Mouse (Mus musculus) midbrain, postnatal 0 days (tissue): ENCODE measurements at regions not wholly inside any gene's neighbourhood (a gene's known extent, or its start where the extent isn't known, plus 50 kb on each side); places are given as distances from the start of the nearest gene placed in this dataset.

Source experiments
- ATAC-seq: fragments of 200-750 bp; cut with Nextera tagmentation; 2 replicates; pipeline ENCODE4 v1.8.0; 2017; ENCODE audit warnings: moderate number of reproducible peaks, mild to moderate bottlenecking, moderate TSS enrichment, moderate library complexity; ENCODE audit not compliant: low FRiP score
- DNase-seq: peaks from one replicate; pipeline ENCODE4 v3.0.0-alpha.2; 2015; ENCODE audit warnings: low spot score
- H3K27ac ChIP-seq: fragments of 300-500 bp; sonication (generic); 2 replicates; pipeline ENCODE4 v1.5.1; 2014; ENCODE audit warnings: low read depth, mild to moderate bottlenecking, low read length, mixed read lengths
- H3K27me3 ChIP-seq: fragments of 300-500 bp; sonication (generic); 2 replicates; pipeline ENCODE4 v1.6.1; 2014; ENCODE audit warnings: low read length, control low read depth, mixed read lengths; ENCODE audit not compliant: insufficient read depth
- H3K36me3 ChIP-seq: fragments of 300-500 bp; sonication (generic); 2 replicates; pipeline ENCODE4 v1.6.1; 2014; ENCODE audit warnings: low read length, control low read depth, mixed read lengths; ENCODE audit not compliant: insufficient read depth
- H3K4me1 ChIP-seq: fragments of 300-500 bp; sonication (generic); 2 replicates; pipeline ENCODE4 v1.6.1; 2014; ENCODE audit warnings: mild to moderate bottlenecking, control low read depth, antibody characterized with exemption, low read length, mixed read lengths; ENCODE audit not compliant: insufficient read depth
- H3K4me2 ChIP-seq: fragments of 300-500 bp; sonication (generic); 2 replicates; pipeline ENCODE4 v1.6.1; 2014; ENCODE audit warnings: low read depth, mild to moderate bottlenecking, low read length, mixed read lengths; ENCODE audit not compliant: poor library complexity, severe bottlenecking
- H3K4me3 ChIP-seq: fragments of 300-500 bp; sonication (generic); 2 replicates; pipeline ENCODE4 v1.5.1; 2014; ENCODE audit warnings: low read depth, mild to moderate bottlenecking, low read length, moderate library complexity
- H3K9ac ChIP-seq: fragments of 300-500 bp; sonication (generic); replicated peaks from 2 replicates; pipeline ENCODE4 v1.6.1; 2014; ENCODE audit warnings: mild to moderate bottlenecking, low read length, moderate library complexity, mixed read lengths; ENCODE audit not compliant: poor library complexity, severe bottlenecking
- H3K9me3 ChIP-seq: fragments of 300-500 bp; sonication (generic); 2 replicates; pipeline ENCODE4 v1.6.1; 2016; ENCODE audit warnings: low read length, control low read depth
- CTCF ChIP-seq: IDR thresholded peaks from 2 replicates; pipeline ENCODE4 v1.5.1; 2016; ENCODE audit warnings: antibody characterized with exemption, mild to moderate bottlenecking
- WGBS: fragments of 180-500 bp; shearing (Covaris S2); extraction: QIAGEN DNeasy Blood & Tissue Kit; methylation state at CpG from one replicate; pipeline ENCODE4 v1.1.7; 2014; 5-methylcytosine and 5-hydroxymethylcytosine counted together

DNA sequence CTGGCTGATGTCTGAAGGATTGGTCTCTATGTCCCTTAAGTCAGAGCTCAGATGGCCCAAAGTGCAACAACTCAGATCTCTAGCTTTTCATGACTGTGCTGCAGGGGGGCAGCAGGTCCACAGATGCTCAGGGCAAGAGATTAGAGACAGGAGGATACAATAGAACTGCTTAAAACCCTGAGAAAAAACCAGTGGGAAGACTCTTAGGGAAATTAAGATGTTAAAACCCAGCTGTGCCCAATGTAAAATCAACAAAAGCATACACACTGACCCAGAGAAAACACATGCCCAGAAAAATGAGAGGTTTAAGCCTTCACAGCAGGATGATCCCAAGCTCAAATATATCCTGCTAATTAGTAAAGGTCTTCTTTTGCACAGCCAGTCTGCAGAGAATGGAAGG lies 403.5 kb downstream of the Klhl13 start:
- ATAC-seq (no peak), DNase-seq (peak; percentile 26)
- Histone ChIP-seq H3K27me3 (no peaks in the 10 kb centered on the region), H3K4me1 (no peaks in the 10 kb centered on the region), H3K9ac (no peak overlapping the region), H3K36me3 (no peaks in the 10 kb centered on the region), H3K9me3 (no peaks in the 10 kb centered on the region), H3K4me2 (no peak overlapping the region), H3K4me3 (no peak overlapping the region), H3K27ac (no peak overlapping the region)
- no peak for TF ChIP-seq CTCF

DNA sequence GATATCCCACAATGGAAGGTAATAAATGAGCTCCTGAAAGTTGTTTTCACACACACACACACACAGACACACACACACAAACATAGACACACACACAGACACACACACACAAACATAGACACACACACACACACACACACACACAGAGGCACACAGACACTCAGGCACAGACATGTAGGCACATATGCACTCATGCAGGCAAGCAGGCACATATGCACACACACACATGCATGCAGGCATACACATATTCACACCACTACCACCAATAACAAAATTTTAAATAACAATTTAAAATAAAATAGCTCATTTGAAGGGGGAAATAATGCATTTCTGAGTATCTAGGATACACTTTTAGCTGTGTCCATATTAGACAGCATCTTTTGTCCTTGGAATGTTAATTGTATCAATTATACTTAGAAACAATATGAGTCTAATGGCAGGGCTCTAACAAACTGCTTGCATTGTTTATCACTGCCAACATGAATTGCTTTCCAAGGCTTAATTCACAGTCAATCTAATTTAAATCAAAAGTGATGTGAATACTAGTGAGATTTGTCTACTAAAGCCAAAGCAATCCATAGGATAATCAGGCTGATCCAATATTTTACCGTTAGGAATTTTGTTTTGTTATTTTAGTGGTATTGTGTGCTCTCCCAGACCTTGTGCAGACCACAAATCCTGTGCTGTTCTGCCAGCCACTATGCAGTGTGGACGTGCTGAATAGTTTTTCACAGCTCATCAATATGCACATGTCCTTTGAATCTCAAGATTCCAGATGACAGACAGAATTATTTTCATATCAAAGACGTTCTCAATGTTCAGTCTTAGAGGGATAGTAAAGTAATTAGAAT lies 414.3 kb downstream of the Klhl13 start:
- no peaks in the 10 kb centered on the region for H3K36me3 ChIP-seq
- 28% methylated on average over 3 of the region's 3 CpGs for WGBS
- no peaks in the 10 kb centered on the region for H3K27me3 ChIP-seq
- H3K4me1 ChIP-seq: no peaks in the 10 kb centered on the region
- no peak for DNase-seq
- ATAC-seq: no peak
- TF ChIP-seq CTCF: no peak
- H3K4me2 ChIP-seq: no peak overlapping the region
- no peaks in the 10 kb centered on the region for H3K9me3 ChIP-seq
- no peak overlapping the region for H3K9ac ChIP-seq
- H3K27ac ChIP-seq: no peak overlapping the region
- no peak overlapping the region for H3K4me3 ChIP-seq
